Mouse (Mus musculus): ENCODE results near the gene Adam19.

GRCm38 (mm10) chr11:46095477-46096264 is 39.9 kb downstream of the Adam19 start:
- TF ChIP-seq CTCF (IDR thresholded peaks at IDR 0.05; ENCODE audit: borderline replicate concordance, extremely low read depth, insufficient read depth, insufficient read length), result no peak
- TF ChIP-seq POLR2A (IDR thresholded peaks at IDR 0.05; ENCODE audit: borderline replicate concordance, extremely low read depth, insufficient read depth, insufficient read length, poor library complexity, severe bottlenecking), result no peak

Measured in brain, embryonic 14.5 days (tissue).